In genomic region chr14:51929309-51929943, GRCm38 (mm10) we compare ENCODE assay signal across 9 mouse cellular contexts. TPM values are rescaled to one million over a fixed set of nuclear protein-coding genes. Genes with fewer than 3 reads are reported as not detected.
DNase-seq lines count a peak whose midpoint lies in the region; ATAC-seq and TF ChIP-seq lines count a peak whose summit lies in the region.
"Had no signal": no experiment of that assay in that cellular context is flagged by ENCODE, and none has a peak within 500 bp of the region (broad histone marks: within the 10 kb centered on the region; RNA-seq: fewer than 3 reads in every experiment).

No protein-coding gene starts in this region.

- no peak overlapping the region for H3K4me2 ChIP-seq in limb, embryonic 15.5 days
- no peak overlapping the region for H3K4me2 ChIP-seq in intestine, embryonic 15.5 days (replicated peaks)

- H3K9ac ChIP-seq in limb, embryonic 15.5 days: no peak overlapping the region
- no peak overlapping the region for H3K9ac ChIP-seq in intestine, embryonic 15.5 days

- no peaks in the 10 kb centered on the region for H3K9me3 ChIP-seq in limb, embryonic 15.5 days
- H3K9me3 ChIP-seq in limb, embryonic 10.5 days (replicated peaks): no peaks in the 10 kb centered on the region
- H3K9me3 ChIP-seq in intestine, embryonic 15.5 days: no peaks in the 10 kb centered on the region

- H3K4me3 ChIP-seq in limb, embryonic 15.5 days: no peak overlapping the region
- H3K4me3 ChIP-seq in limb, embryonic 10.5 days: no peak overlapping the region
- H3K4me3 ChIP-seq in gastrocnemius, adult 2 months: peak overlapping the region; percentile 61
- H3K4me3 ChIP-seq in intestine, embryonic 15.5 days (replicated peaks): no peak overlapping the region

- H3K27ac ChIP-seq in limb, embryonic 15.5 days: peak overlapping the region; percentile 24; the same call in 1 of the 2 replicates
- no peak overlapping the region for H3K27ac ChIP-seq in limb, embryonic 10.5 days
- peak overlapping the region; percentile 88 for H3K27ac ChIP-seq in gastrocnemius, adult 2 months
- H3K27ac ChIP-seq in intestine, embryonic 15.5 days: peak overlapping the region; percentile 5; the same call in 1 of the 2 replicates

- no peak for ATAC-seq in limb, embryonic 15.5 days (ENCODE audit: insufficient number of reproducible peaks, low FRiP score, low TSS enrichment, low read depth)
- peak; percentile 55 for ATAC-seq in intestine, embryonic 15.5 days

- intact Hi-C loops in gastrocnemius, adult 2 months (cut with DNase I): loop anchor here (1.0 kb wide), 1 partner anchor 26 kb away; no protein-coding TSS in a partner anchor
- intact Hi-C loops in left cerebral cortex, postnatal 14 days (cut with DNase I): no loop called here

- no peak for TF ChIP-seq CTCF in gastrocnemius, adult 2 months (IDR thresholded peaks at IDR 0.05)

- H3K36me3 ChIP-seq in limb, embryonic 15.5 days: no peaks in the 10 kb centered on the region
- H3K36me3 ChIP-seq in limb, embryonic 10.5 days: no peaks in the 10 kb centered on the region
- H3K36me3 ChIP-seq in intestine, embryonic 15.5 days: no peaks in the 10 kb centered on the region

- DNase-seq in limb, embryonic 10.5 days (ENCODE audit: low spot score): no peak
- DNase-seq in gastrocnemius, adult 2 months: peak; percentile 84
- peak; percentile 66 to 84 for DNase-seq in left cerebral cortex, postnatal 14 days (ENCODE audit: low spot score in 2 of 2)
- peak; percentile 82 for DNase-seq in skeletal muscle tissue, adult 2 months (ENCODE audit: low read depth, low spot score)
- no peak for DNase-seq in thymus, postnatal 36 days
- DNase-seq in thymus, postnatal 14 days: no peak

- H3K27me3 ChIP-seq in limb, embryonic 15.5 days: no peaks in the 10 kb centered on the region
- no peaks in the 10 kb centered on the region for H3K27me3 ChIP-seq in limb, embryonic 10.5 days (ENCODE audit: low read depth, poor library complexity, severe bottlenecking)
- no peaks in the 10 kb centered on the region for H3K27me3 ChIP-seq in intestine, embryonic 15.5 days (replicated peaks)

- peaks cover 11% of the 10 kb centered on the region; the same call in 1 of the 2 replicates for H3K4me1 ChIP-seq in limb, embryonic 15.5 days
- H3K4me1 ChIP-seq in limb, embryonic 10.5 days: peaks cover 4% of the 10 kb centered on the region; the same call in 1 of the 2 replicates
- H3K4me1 ChIP-seq in intestine, embryonic 15.5 days (replicated peaks): peaks cover 8% of the 10 kb centered on the region; the same call in 1 of the 2 replicates

- 70% methylated on average over 8 of the region's 8 CpGs for WGBS in limb, embryonic 15.5 days
- 89% methylated on average over 8 of the region's 8 CpGs for WGBS in limb, embryonic 10.5 days
- WGBS in intestine, embryonic 15.5 days: 60% methylated on average over 8 of the region's 8 CpGs

RNA-seq across cellular contexts. Expression of gene Rnase13, which starts 6.9 kb away (rescaled TPM):
- not detected in 2 replicates for polyA plus RNA-seq in limb, embryonic 15.5 days (2015; fragmentation: Nextera tagmentation; extraction: Ambion mirVana)
- polyA plus RNA-seq in limb, embryonic 10.5 days (2016; fragmentation: Nextera tagmentation; extraction: Ambion mirVana): not detected in 2 replicates
- not detected for total RNA-seq in gastrocnemius, adult 2 months (2021)
- not detected in 2 replicates for polyA plus RNA-seq in intestine, embryonic 15.5 days (2015; fragmentation: Nextera tagmentation; extraction: Ambion mirVana)
- not detected for total RNA-seq in left cerebral cortex, postnatal 14 days (2021)
- total RNA-seq: neutrophil, adult 5-6 weeks had no signal

RNA-seq across cellular contexts. Expression of gene Tppp2, which starts 11.2 kb away (rescaled TPM):
- not detected in 2 replicates for polyA plus RNA-seq in limb, embryonic 15.5 days (2015; fragmentation: Nextera tagmentation; extraction: Ambion mirVana)
- polyA plus RNA-seq in limb, embryonic 10.5 days (2016; fragmentation: Nextera tagmentation; extraction: Ambion mirVana): not detected in 2 replicates
- total RNA-seq in gastrocnemius, adult 2 months (2021): 1 to 10 TPM; 1.8 TPM
- not detected in 2 replicates for polyA plus RNA-seq in intestine, embryonic 15.5 days (2015; fragmentation: Nextera tagmentation; extraction: Ambion mirVana)
- not detected for total RNA-seq in left cerebral cortex, postnatal 14 days (2021)
- total RNA-seq: neutrophil, adult 5-6 weeks had no signal

RNA-seq across cellular contexts. Expression of gene Ndrg2, which starts 15.5 kb away (rescaled TPM):
- polyA plus RNA-seq in limb, embryonic 15.5 days (2015; fragmentation: Nextera tagmentation; extraction: Ambion mirVana): 105 and 117 TPM in 2 replicates
- 5.0 and 8.3 TPM in 2 replicates for polyA plus RNA-seq in limb, embryonic 10.5 days (2016; fragmentation: Nextera tagmentation; extraction: Ambion mirVana)
- total RNA-seq in gastrocnemius, adult 2 months (2021): 1,000 to 10,000 TPM; 1,660 to 1,958 TPM
- polyA plus RNA-seq in intestine, embryonic 15.5 days (2015; fragmentation: Nextera tagmentation; extraction: Ambion mirVana): 52.2 and 60.1 TPM in 2 replicates
- 100 to 1,000 TPM; 508 to 561 TPM for total RNA-seq in left cerebral cortex, postnatal 14 days (2021)

RNA-seq across cellular contexts. Expression of gene Slc39a2, which starts 36.7 kb away (rescaled TPM):
- polyA plus RNA-seq in limb, embryonic 15.5 days (2015; fragmentation: Nextera tagmentation; extraction: Ambion mirVana): 6.0 and 6.1 TPM in 2 replicates
- polyA plus RNA-seq in limb, embryonic 10.5 days (2016; fragmentation: Nextera tagmentation; extraction: Ambion mirVana): 0.31 and 0.39 TPM in 2 replicates
- 1 to 10 TPM in 1 of 2 experiments, under 1 TPM in 1; 0.69 to 1.1 TPM for total RNA-seq in gastrocnemius, adult 2 months (2021)
- polyA plus RNA-seq in intestine, embryonic 15.5 days (2015; fragmentation: Nextera tagmentation; extraction: Ambion mirVana): 0.96 and 1.0 TPM in 2 replicates
- total RNA-seq in left cerebral cortex, postnatal 14 days (2021): 1 to 10 TPM; 3.8 to 4.3 TPM

RNA-seq across cellular contexts. Expression of gene Mettl17, which starts 44.8 kb away (rescaled TPM):
- polyA plus RNA-seq in limb, embryonic 15.5 days (2015; fragmentation: Nextera tagmentation; extraction: Ambion mirVana): 46.8 and 48.4 TPM in 2 replicates
- 48.6 and 54.1 TPM in 2 replicates for polyA plus RNA-seq in limb, embryonic 10.5 days (2016; fragmentation: Nextera tagmentation; extraction: Ambion mirVana)
- total RNA-seq in gastrocnemius, adult 2 months (2021): 10 to 100 TPM; 11.5 to 12.9 TPM
- polyA plus RNA-seq in intestine, embryonic 15.5 days (2015; fragmentation: Nextera tagmentation; extraction: Ambion mirVana): 45.4 and 45.5 TPM in 2 replicates
- total RNA-seq in left cerebral cortex, postnatal 14 days (2021): 10 to 100 TPM; 29.1 to 34.6 TPM

Comparison
In these comparisons a context has a peak if more than half of its experiments do, and no peak if none do; other contexts are left out.
1. DNase-seq: peak in gastrocnemius, adult 2 months (single experiment), left cerebral cortex, postnatal 14 days (2 of 2) and skeletal muscle tissue, adult 2 months (single experiment); none in limb, embryonic 10.5 days (single experiment), thymus, postnatal 36 days (0 of 2) and thymus, postnatal 14 days (single experiment).